30 mouse cellular contexts compared by ENCODE assay signal in the genomic region with DNA sequence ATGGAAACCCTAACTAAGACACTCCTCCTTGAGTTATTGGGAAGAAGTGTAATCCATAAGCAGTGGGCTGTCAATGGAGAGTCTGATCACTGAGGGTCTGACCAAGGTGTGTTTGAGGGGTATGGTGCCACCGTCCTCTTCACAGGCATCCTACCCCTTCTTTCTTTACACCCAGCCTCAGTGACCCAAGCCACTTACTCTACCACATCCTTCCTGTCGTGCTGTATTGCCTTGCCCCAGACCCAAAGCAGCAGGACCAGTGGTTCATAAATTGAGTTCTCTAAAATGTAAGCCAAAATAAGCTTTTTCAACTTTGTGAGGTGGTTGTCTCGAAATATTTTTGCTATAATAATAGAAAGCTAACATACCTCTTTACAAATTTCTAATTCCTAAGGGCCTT. TPM values are rescaled to one million over a fixed set of nuclear protein-coding genes. Genes with fewer than 3 reads are reported as not detected.
DNase-seq lines count a peak whose midpoint lies in the region; ATAC-seq lines count a peak whose summit lies in the region.
"Had no signal": no experiment of that assay in that cellular context is flagged by ENCODE, and none has a peak within 500 bp of the region (broad histone marks: within the 10 kb centered on the region; RNA-seq: fewer than 3 reads in every experiment).

No protein-coding gene starts in this region.

- H3K9me3 ChIP-seq in megakaryocyte, embryonic 14.5 days = peaks cover 12% of the 10 kb centered on the region
- H3K9me3 ChIP-seq: embryonic facial prominence, embryonic 13.5 days; embryonic facial prominence, embryonic 15.5 days; forebrain, embryonic 10.5 days; forebrain, embryonic 12.5 days; G1E had no signal

- peaks cover 14% of the 10 kb centered on the region for H3K4me1 ChIP-seq in megakaryocyte, embryonic 14.5 days
- H3K4me1 ChIP-seq: embryonic facial prominence, embryonic 13.5 days; embryonic facial prominence, embryonic 15.5 days; forebrain, embryonic 10.5 days; forebrain, embryonic 12.5 days had no signal

- no peak for DNase-seq in adrenal gland, postnatal 10 days
- no peak for DNase-seq in testis, postnatal 10 days (ENCODE audit: low spot score)
- no peak for DNase-seq in spleen, adult 18-20 months
- no peak for DNase-seq in kidney, postnatal 14 days
- DNase-seq: adrenal gland, adult 8-10 months; adrenal gland, postnatal 25 days; B cell, adult 2 months; cerebellum, adult 11 months; cerebellum, adult 18-20 months; cerebellum, adult 8-10 months; cerebellum, adult 9-11 months; cerebellum, postnatal 14 days; cerebellum, postnatal 36 days; embryo, embryonic 11 days had no signal

- peak overlapping the region; percentile 57 for H3K4me3 ChIP-seq in megakaryocyte, embryonic 14.5 days (replicated peaks)
- H3K4me3 ChIP-seq: embryonic facial prominence, embryonic 13.5 days; embryonic facial prominence, embryonic 15.5 days; erythroblast, embryonic 14.5 days; forebrain, embryonic 10.5 days; forebrain, embryonic 12.5 days had no signal

- ATAC-seq in common myeloid progenitor, adult 5-6 weeks (replicated peaks; ENCODE audit: low read depth, poor library complexity, severe bottlenecking) = peak; percentile 61
- peak; percentile 84 to 87 for ATAC-seq in hematopoietic stem cell, adult 5-6 weeks (replicated peaks in 1 of 2; ENCODE audit: insufficient read depth in 1 of 2, low FRiP score in 2 of 2, low TSS enrichment in 1 of 2, low read depth in 1 of 2, poor library complexity in 2 of 2, severe bottlenecking in 2 of 2)
- 0 out of 2 replicates have a peak, but pooled peaks have one; percentile 32 for ATAC-seq in monocyte, adult 5-6 weeks (replicated peaks; ENCODE audit: insufficient number of reproducible peaks, low FRiP score, low TSS enrichment, poor library complexity, severe bottlenecking)
- ATAC-seq: activated CD4-positive, CD25-positive, alpha-beta regulatory T cell, adult 4 months; CD4-positive, CD25-positive, alpha-beta regulatory T cell, adult 4 months; forebrain, embryonic 14.5 days; forebrain, embryonic 16.5 days; Patski had no signal

- H3K27me3 ChIP-seq in megakaryocyte, embryonic 14.5 days (replicated peaks) = peaks cover 2% of the 10 kb centered on the region
- H3K27me3 ChIP-seq: CH12.LX; embryonic facial prominence, embryonic 13.5 days; embryonic facial prominence, embryonic 15.5 days; forebrain, embryonic 12.5 days; Patski had no signal

- peaks cover 12% of the 10 kb centered on the region for H3K36me3 ChIP-seq in megakaryocyte, embryonic 14.5 days (replicated peaks; ENCODE audit: low read length)
- H3K36me3 ChIP-seq: embryonic facial prominence, embryonic 13.5 days; embryonic facial prominence, embryonic 15.5 days; forebrain, embryonic 10.5 days; forebrain, embryonic 12.5 days; G1E had no signal

RNA-seq across cellular contexts. Expression of a gene that starts 22.2 kb away (rescaled TPM):
- total RNA-seq in common myeloid progenitor, adult 5-6 weeks (2017) = 147 and 172 TPM in 2 replicates
- total RNA-seq in hematopoietic stem cell, adult 5-6 weeks (2017) = 188 and 201 TPM in 2 replicates
- polyA plus RNA-seq in megakaryocyte, embryonic 14.5 days (2012; ENCODE audit: insufficient read depth, low replicate concordance) = 4.5 and 13.8 TPM in 2 replicates
- total RNA-seq in monocyte, adult 5-6 weeks (2017) = 397 to 532 TPM (median 436 TPM) in 3 replicates
- 10 to 100 TPM; 83.4 to 92.2 TPM for total RNA-seq in adrenal gland, postnatal 10 days (2021)

Comparison
In these comparisons a context has a peak if more than half of its experiments do, and no peak if none do; other contexts are left out.
1. ATAC-seq: peak in every context shown above with its lines; median percentile 86 in hematopoietic stem cell, adult 5-6 weeks; 61 in common myeloid progenitor, adult 5-6 weeks; 32 in monocyte, adult 5-6 weeks.